Mouse (Mus musculus): Measurements from ENCODE around the gene Tnrc18.

DNA sequence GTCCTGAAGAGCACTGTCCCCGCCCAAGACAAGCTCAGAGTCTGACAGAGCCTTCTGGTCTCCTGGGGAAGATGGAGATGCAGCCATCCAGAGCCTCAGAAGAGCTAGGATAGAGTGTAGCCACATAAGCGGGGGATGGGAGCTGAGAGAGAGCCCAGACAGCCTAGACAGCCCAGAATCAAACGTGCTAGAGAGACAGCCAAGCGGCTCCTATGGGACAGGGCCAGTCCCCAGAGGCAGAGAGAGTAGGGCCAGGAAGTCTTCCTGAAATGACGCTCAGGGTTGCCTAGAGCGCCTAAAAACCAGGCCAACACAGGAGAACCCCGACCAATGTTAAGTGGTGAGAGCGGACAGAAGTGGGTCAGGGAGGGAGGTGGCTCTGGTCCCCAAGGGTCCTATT, 39.3 kb downstream of the Tnrc18 start:
- TF ChIP-seq POLR2A (IDR thresholded peaks at IDR 0.05; ENCODE audit: control insufficient read depth, extremely low read depth, insufficient read depth, low read length, poor library complexity) (no peak), CTCF (IDR thresholded peaks at IDR 0.05; ENCODE audit: borderline replicate concordance, control insufficient read depth, extremely low read depth, insufficient read depth, low read length, poor library complexity) (no peak)
